Mouse (Mus musculus) hindbrain, embryonic 14.5 days (tissue): ENCODE measurements at regions not wholly inside any gene's neighbourhood (a gene's known extent, or its start where the extent isn't known, plus 50 kb on each side); places are given as distances from the start of the nearest gene placed in this dataset.

Experiments used
- ATAC-seq: fragments of 200-750 bp; cut with Nextera tagmentation; 2 replicates; pipeline ENCODE4 v1.8.0; 2017; ENCODE audit warnings: moderate number of reproducible peaks, mild to moderate bottlenecking, moderate TSS enrichment, moderate library complexity; ENCODE audit not compliant: low FRiP score
- DNase-seq: peaks from one replicate; pipeline ENCODE4 v3.0.0-alpha.2; 2015; ENCODE audit warnings: low spot score
- H3K27ac ChIP-seq: fragments of 300-500 bp; sonication (generic); 2 replicates; pipeline ENCODE4 v1.5.1; 2014; ENCODE audit warnings: mild to moderate bottlenecking, moderate library complexity
- H3K27me3 ChIP-seq: fragments of 300-500 bp; sonication (generic); 2 replicates; pipeline ENCODE4 v1.6.1; 2014; ENCODE audit warnings: mild to moderate bottlenecking, low read length, mixed read lengths; ENCODE audit not compliant: control insufficient read depth, insufficient read depth
- H3K36me3 ChIP-seq: fragments of 300-500 bp; sonication (generic); replicated peaks from 2 replicates; pipeline ENCODE4 v1.6.1; 2014; ENCODE audit not compliant: control insufficient read depth, insufficient read depth
- H3K4me1 ChIP-seq: fragments of 300-500 bp; sonication (generic); replicated peaks from 2 replicates; pipeline ENCODE4 v1.6.1; 2014; ENCODE audit warnings: antibody characterized with exemption, low read length, mixed read lengths; ENCODE audit not compliant: control insufficient read depth, insufficient read depth
- H3K4me2 ChIP-seq: fragments of 300-500 bp; sonication (generic); replicated peaks from 2 replicates; pipeline ENCODE4 v1.6.1; 2014; ENCODE audit warnings: mild to moderate bottlenecking, moderate library complexity
- H3K4me3 ChIP-seq: fragments of 300-500 bp; sonication (generic); replicated peaks from 2 replicates; pipeline ENCODE4 v1.5.1; 2014; ENCODE audit warnings: mild to moderate bottlenecking, low read length
- H3K9ac ChIP-seq: fragments of 300-500 bp; sonication (generic); 2 replicates; pipeline ENCODE4 v1.6.1; 2014
- H3K9me3 ChIP-seq: fragments of 300-500 bp; sonication (generic); 2 replicates; pipeline ENCODE4 v1.6.1; 2016; ENCODE audit warnings: low read length; ENCODE audit not compliant: control insufficient read depth
- WGBS: fragments of 180-500 bp; shearing (Covaris S2); extraction: QIAGEN DNeasy Blood & Tissue Kit; methylation state at CpG from one replicate; pipeline ENCODE4 v1.1.7; 2014; 5-methylcytosine and 5-hydroxymethylcytosine counted together

GRCm38 (mm10) chrX:57711914-57712313, 208.4 kb upstream of the Gpr101 start:
- no peak for DNase-seq
- H3K4me2 ChIP-seq = no peak overlapping the region
- H3K27me3 ChIP-seq = 0 out of 2 replicates have a peak, but pooled peaks cover 7% of the 10 kb centered on the region
- no peak overlapping the region for H3K27ac ChIP-seq
- ATAC-seq = no peak
- no peaks in the 10 kb centered on the region for H3K36me3 ChIP-seq
- no peak overlapping the region for H3K9ac ChIP-seq
- H3K9me3 ChIP-seq = no peaks in the 10 kb centered on the region
- 37% methylated on average over 6 of the region's 6 CpGs for WGBS
- no peak overlapping the region for H3K4me3 ChIP-seq
- H3K4me1 ChIP-seq = no peaks in the 10 kb centered on the region

DNA sequence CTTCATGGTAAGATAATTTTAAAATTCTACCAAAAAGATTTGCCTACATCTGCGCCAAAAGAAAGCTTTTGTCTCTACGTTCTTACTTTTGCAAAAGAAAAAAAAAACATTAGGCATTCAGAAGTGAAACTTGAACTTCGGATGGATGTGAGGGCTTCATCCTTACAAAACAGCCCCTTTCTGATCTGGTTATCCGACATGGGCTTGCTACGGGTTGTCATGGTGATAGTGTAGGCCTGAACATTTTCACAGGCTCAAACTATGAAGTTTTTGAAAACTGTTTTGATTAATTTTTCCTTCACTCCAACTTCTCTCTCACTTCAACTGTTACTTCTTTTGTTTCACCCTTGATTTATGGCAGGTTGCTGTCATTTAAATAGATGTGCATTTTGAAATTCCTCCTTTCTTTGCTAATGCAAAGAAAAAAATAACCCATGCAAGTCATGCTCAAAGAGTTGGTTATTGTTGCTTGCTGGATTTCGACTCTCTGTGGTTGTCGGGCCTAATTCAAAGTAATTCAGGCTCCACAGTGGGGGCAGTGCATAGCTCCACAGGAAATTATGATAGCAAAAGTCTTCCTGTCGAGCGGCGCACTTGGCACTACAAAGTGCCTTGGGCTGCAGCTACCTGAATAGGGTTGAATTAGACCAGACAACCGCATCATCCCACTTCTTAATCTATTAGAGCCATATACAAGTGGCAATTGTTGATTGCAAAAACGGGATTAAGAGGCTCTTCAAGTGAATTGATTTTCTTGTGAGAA, 205.7 kb upstream of the Gpr101 start:
- H3K4me2 ChIP-seq = peak overlapping the region; percentile 15; the same call in 1 of the 2 replicates
- no peak for ATAC-seq
- 38% methylated on average over 12 of the region's 12 CpGs for WGBS

DNA sequence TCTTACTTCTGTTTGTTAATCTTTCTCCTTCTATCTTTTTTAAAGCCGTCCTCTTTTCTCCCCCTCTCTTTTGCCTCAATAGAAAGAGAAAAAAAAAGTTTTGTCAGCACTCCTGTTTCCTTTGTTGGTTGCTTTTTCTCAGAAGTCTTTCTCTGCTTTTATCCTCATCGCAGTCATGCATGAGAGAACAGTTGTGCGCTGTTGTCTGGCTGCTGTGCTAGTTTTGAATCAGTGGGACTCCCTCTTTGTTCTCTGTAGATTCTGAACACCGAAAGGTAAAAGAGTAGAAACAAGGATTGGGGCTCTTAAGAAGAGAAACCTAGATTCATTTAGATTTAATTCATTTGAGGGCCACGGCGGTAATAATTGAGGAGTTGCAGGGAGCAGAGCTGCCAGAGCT, 204.9 kb upstream of the Gpr101 start:
- DNase-seq = no peak
- Histone ChIP-seq H3K4me3 (no peak overlapping the region), H3K36me3 (no peaks in the 10 kb centered on the region), H3K27me3 (0 out of 2 replicates have a peak, but pooled peaks cover 7% of the 10 kb centered on the region), H3K9me3 (no peaks in the 10 kb centered on the region), H3K4me2 (peak overlapping the region; percentile 15; the same call in 1 of the 2 replicates), H3K4me1 (no peaks in the 10 kb centered on the region), H3K27ac (no peak overlapping the region), H3K9ac (no peak overlapping the region)
- WGBS = 38% methylated on average over 6 of the region's 6 CpGs
- ATAC-seq = no peak

More for the DNA sequence above, 205.7 kb upstream of the Gpr101 start:
- no peaks in the 10 kb centered on the region for H3K9me3 ChIP-seq
- H3K9ac ChIP-seq = no peak overlapping the region
- 0 out of 2 replicates have a peak, but pooled peaks cover 7% of the 10 kb centered on the region for H3K27me3 ChIP-seq
- H3K4me3 ChIP-seq = no peak overlapping the region
- H3K36me3 ChIP-seq = no peaks in the 10 kb centered on the region
- DNase-seq = no peak
- no peak overlapping the region for H3K27ac ChIP-seq
- no peaks in the 10 kb centered on the region for H3K4me1 ChIP-seq

DNA sequence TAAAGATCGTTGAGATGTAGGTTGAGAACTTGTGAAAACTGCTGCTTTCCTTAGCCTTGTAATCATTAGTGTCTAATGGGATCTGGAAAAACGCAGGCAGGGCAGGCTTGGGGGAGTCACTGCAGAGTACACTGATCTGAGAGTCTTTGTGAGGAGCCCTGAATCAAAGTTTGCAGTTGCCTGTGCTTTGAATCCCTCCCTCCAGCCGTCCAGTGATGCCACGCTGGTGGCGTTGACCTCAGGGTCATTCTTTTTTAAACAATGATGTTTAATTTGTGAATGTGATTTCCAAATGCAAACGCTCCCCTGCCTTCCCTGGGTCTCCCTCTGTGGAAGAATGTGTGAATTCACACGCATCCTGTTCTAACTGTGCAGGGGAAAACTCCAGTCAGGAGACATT, 204.4 kb upstream of the Gpr101 start:
- ATAC-seq (no peak), DNase-seq (no peak)
- H3K27ac ChIP-seq = no peak overlapping the region
- H3K27me3 ChIP-seq = 0 out of 2 replicates have a peak, but pooled peaks cover 7% of the 10 kb centered on the region
- WGBS = 37% methylated on average over 7 of the region's 7 CpGs
- H3K4me1 ChIP-seq = no peaks in the 10 kb centered on the region
- no peak overlapping the region for H3K9ac ChIP-seq
- H3K9me3 ChIP-seq = no peaks in the 10 kb centered on the region
- H3K36me3 ChIP-seq = no peaks in the 10 kb centered on the region
- no peak overlapping the region for H3K4me2 ChIP-seq
- H3K4me3 ChIP-seq = no peak overlapping the region

DNA sequence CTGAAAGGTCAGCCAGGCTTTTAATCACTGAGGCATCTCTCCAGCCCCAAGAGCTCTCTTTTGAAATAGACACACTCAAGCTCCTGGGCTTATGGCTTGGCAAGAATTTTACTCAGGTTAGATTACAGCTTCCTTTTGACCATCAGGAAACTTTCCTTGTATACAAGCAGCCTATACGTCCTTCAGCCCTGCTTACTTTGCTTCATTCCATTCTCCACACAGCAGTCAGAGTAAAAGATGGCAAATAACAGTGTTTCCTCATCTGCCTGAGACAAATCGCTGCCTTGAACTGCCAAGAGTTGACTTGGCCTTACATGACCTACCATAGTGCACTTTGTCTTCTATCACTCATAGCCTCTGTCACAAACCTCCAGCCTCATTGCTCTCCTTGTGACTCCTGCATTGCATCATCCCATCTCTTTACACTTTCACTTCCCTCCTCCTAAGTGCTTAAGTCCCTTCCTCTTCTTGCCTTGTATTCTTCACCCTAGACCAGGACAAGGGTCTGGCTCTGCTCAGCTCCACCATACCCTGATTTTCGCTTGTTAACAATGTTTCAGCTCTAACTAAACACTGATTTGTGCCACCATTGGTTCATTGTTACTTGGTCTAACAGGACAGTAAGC, 203.2 kb upstream of the Gpr101 start:
- H3K4me2 ChIP-seq = no peak overlapping the region
- 0 out of 2 replicates have a peak, but pooled peaks cover 7% of the 10 kb centered on the region for H3K27me3 ChIP-seq
- no peak for ATAC-seq
- H3K9ac ChIP-seq = no peak overlapping the region
- H3K36me3 ChIP-seq = no peaks in the 10 kb centered on the region
- no peaks in the 10 kb centered on the region for H3K9me3 ChIP-seq
- DNase-seq = no peak
- H3K27ac ChIP-seq = no peak overlapping the region
- H3K4me1 ChIP-seq = no peaks in the 10 kb centered on the region
- H3K4me3 ChIP-seq = no peak overlapping the region
- WGBS = 72% methylated on average over 3 of the region's 3 CpGs

- Histone ChIP-seq H3K4me2 (no peak overlapping the region), H3K36me3 (no peaks in the 10 kb centered on the region), H3K27ac (no peak overlapping the region), H3K27me3 (no peaks in the 10 kb centered on the region), H3K9ac (no peak overlapping the region), H3K4me3 (no peak overlapping the region), H3K9me3 (no peaks in the 10 kb centered on the region), H3K4me1 (no peaks in the 10 kb centered on the region)
- DNase-seq = no peak
- peak; percentile 51; the same call in 1 of the 2 replicates for ATAC-seq
- WGBS = 4% methylated on average over 1 of the region's 1 CpGs
These were observed 188.9 kb upstream of the Gpr101 start for GRCm38 (mm10) chrX:57692506-57692905.

DNA sequence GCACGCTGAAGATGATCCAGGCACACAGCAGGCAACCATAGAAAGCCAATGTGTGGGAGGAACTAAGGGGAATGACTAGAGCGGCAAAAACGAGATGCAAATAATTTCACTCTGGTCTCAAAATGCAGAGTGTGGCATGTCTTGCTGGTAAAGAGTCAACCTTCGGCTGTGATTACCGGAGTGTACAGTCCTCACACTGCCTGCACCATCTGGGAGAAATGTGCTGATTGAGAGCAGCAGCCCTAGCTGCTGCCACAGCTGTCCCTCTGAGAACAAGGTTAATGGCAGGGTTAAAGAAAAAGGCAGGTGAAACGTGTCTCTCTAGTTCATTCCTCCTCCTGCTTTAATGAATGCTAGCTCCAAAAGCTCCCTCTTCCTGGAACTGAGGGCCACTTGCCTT, 173.2 kb upstream of the Gpr101 start:
- Histone ChIP-seq H3K36me3 (no peaks in the 10 kb centered on the region), H3K4me2 (no peak overlapping the region), H3K4me1 (no peaks in the 10 kb centered on the region), H3K27me3 (no peaks in the 10 kb centered on the region), H3K9me3 (no peaks in the 10 kb centered on the region), H3K27ac (no peak overlapping the region), H3K4me3 (no peak overlapping the region), H3K9ac (no peak overlapping the region)
- ATAC-seq = no peak
- WGBS = 61% methylated on average over 6 of the region's 6 CpGs
- no peak for DNase-seq

GRCm38 (mm10) chrX:57674955-57675354, 171.4 kb upstream of the Gpr101 start:
- Histone ChIP-seq H3K27ac (no peak overlapping the region), H3K27me3 (no peaks in the 10 kb centered on the region)
- no peak for ATAC-seq

DNA sequence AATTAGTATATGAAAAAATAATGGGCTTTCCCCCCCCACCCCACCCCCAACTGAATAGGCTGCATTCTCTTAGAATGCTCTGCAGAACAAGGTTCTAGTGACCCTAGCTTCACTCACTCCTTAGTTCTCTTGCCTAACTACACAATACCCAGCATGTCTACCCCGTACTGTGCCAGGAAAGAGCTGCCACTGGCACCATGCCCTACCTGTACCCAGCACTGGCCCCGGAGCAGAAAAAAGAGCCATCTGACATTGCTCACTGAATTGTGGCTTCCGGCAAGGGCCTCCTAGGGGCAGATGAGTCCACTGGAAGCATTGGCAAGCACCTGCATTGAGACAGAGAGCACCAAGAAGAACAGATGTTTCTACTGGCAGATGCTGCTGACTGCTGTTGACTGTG, 156.0 kb upstream of the Gpr101 start:
- 79% methylated on average over 3 of the region's 3 CpGs for WGBS
- Histone ChIP-seq H3K27me3 (no peaks in the 10 kb centered on the region), H3K9ac (no peak overlapping the region), H3K36me3 (no peaks in the 10 kb centered on the region), H3K9me3 (no peaks in the 10 kb centered on the region), H3K4me3 (no peak overlapping the region), H3K27ac (no peak overlapping the region), H3K4me1 (no peaks in the 10 kb centered on the region), H3K4me2 (no peak overlapping the region)
- DNase-seq (no peak), ATAC-seq (no peak)

More at GRCm38 (mm10) chrX:57674955-57675354, 171.4 kb upstream of the Gpr101 start:
- Histone ChIP-seq H3K4me1 (no peaks in the 10 kb centered on the region), H3K4me2 (no peak overlapping the region), H3K4me3 (no peak overlapping the region), H3K9ac (no peak overlapping the region), H3K9me3 (no peaks in the 10 kb centered on the region), H3K36me3 (no peaks in the 10 kb centered on the region)
- WGBS = 22% methylated on average over 6 of the region's 6 CpGs
- DNase-seq = peak; percentile 37
